Mouse (Mus musculus): Measurements from ENCODE around the gene Tspan4. TPM values are rescaled to one million over a fixed set of nuclear protein-coding genes. Genes with fewer than 3 reads are reported as not detected.

The Tspan4 gene
- total and polyA plus RNA-seq, 2 experiments, result 66.9 to 135 TPM

DNA sequence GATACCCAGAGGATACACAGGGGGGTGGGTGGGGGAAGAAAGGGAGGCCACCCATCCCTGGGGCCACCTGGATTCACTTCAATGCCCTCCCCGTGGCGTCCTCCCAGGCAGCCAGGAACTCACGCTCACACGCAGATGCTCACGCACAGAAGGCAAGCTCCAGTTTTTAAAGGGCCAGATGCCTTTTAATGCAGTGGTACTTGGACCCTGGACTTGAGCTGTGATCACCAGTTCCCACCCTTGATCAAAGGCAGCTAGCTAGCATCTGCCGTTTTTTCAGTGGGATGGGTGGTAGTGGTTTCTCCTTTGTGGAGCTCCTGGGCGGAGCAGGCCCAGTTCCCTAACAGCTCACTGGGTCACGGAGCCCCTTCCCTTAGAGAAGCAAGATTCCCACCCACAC lies 40.6 kb upstream of the Tspan4 start:
- Histone ChIP-seq H3K4me1 (ENCODE audit: control insufficient read depth, insufficient read depth, low read length) (peaks cover 24% of the 10 kb centered on the region), H3K27me3 (ENCODE audit: control insufficient read depth, insufficient read depth, low read length) (no peaks in the 10 kb centered on the region), H3K79me2 (ENCODE audit: control insufficient read depth, insufficient read depth, low read length) (no peaks in the 10 kb centered on the region; the same call in 1 of the 2 replicates), H3K4me3 (ENCODE audit: insufficient read depth, low read depth, low read length) (peak overlapping the region; percentile 48), H3K27ac (replicated peaks; ENCODE audit: insufficient read depth, low read depth, low read length) (peak overlapping the region; percentile 95), H3K9ac (ENCODE audit: low read depth, low read length) (peak overlapping the region; percentile 63), H3K36me3 (ENCODE audit: control insufficient read depth, insufficient read depth, low read length) (peaks cover 9% of the 10 kb centered on the region; the same call in 1 of the 2 replicates)
- WGBS, result 12% methylated on average over 8 of the region's 8 CpGs
- TF ChIP-seq CTCF (IDR thresholded peaks at IDR 0.05; ENCODE audit: low read depth, low read length) (no peak), POLR2A (IDR thresholded peaks at IDR 0.05; ENCODE audit: extremely low read depth, insufficient read depth, low read length) (no peak)
- DNase-seq (ENCODE audit: extremely low read depth, low read depth, low spot score), result peak; percentile 83

DNA sequence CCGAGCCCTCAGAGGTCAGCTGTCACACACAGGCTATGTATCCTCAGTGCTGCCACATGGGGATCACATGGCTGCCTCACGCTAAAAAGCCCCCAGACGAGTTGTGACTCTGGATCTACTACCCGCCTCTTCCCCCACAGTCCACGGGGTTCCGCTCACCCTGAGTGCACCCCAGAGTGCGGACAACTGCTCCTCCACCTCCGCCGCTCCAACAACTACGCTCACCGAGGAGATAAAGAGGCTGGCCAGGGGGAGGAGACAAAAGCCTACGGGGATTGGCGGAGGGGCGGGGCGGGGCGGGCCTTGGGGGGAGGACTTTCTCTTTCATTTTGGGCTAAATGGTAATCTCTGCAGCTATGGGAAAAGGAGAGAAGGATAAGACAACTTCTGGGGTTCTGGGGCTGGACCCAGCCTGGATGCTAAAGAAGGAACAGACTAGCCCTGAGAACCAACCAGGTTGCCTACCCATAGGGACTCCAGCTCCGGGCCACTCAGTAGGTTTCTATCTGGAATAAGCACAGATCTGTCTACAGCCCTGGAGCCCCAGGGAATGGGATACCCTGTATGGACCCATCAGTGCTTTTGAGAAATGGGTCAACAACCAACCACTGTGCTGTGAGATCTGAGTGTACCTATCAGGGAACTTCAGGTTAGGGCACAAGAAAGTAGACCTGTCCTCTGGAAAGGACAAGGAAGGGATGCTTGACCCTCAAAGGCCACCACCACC lies 39.7 kb upstream of the Tspan4 start:
- H3K27me3 ChIP-seq (ENCODE audit: control insufficient read depth, insufficient read depth, low read length), result no peaks in the 10 kb centered on the region
- H3K4me1 ChIP-seq (ENCODE audit: control insufficient read depth, insufficient read depth, low read length), result peaks cover 24% of the 10 kb centered on the region
- H3K36me3 ChIP-seq (ENCODE audit: control insufficient read depth, insufficient read depth, low read length), result peaks cover 9% of the 10 kb centered on the region; the same call in 1 of the 2 replicates
- peak; percentile 75 for DNase-seq (ENCODE audit: extremely low read depth, low read depth, low spot score)
- H3K27ac ChIP-seq (replicated peaks; ENCODE audit: insufficient read depth, low read depth, low read length), result peak overlapping the region; percentile 95
- no peaks in the 10 kb centered on the region; the same call in 1 of the 2 replicates for H3K79me2 ChIP-seq (ENCODE audit: control insufficient read depth, insufficient read depth, low read length)
- TF ChIP-seq CTCF (IDR thresholded peaks at IDR 0.05; ENCODE audit: low read depth, low read length), result no peak
- peak; percentile 99 for TF ChIP-seq POLR2A (IDR thresholded peaks at IDR 0.05; ENCODE audit: extremely low read depth, insufficient read depth, low read length)
- peak overlapping the region; percentile 63 for H3K9ac ChIP-seq (ENCODE audit: low read depth, low read length)
- H3K4me3 ChIP-seq (ENCODE audit: insufficient read depth, low read depth, low read length), result peak overlapping the region; percentile 48
- 1% methylated on average over 17 of the region's 17 CpGs for WGBS

DNA sequence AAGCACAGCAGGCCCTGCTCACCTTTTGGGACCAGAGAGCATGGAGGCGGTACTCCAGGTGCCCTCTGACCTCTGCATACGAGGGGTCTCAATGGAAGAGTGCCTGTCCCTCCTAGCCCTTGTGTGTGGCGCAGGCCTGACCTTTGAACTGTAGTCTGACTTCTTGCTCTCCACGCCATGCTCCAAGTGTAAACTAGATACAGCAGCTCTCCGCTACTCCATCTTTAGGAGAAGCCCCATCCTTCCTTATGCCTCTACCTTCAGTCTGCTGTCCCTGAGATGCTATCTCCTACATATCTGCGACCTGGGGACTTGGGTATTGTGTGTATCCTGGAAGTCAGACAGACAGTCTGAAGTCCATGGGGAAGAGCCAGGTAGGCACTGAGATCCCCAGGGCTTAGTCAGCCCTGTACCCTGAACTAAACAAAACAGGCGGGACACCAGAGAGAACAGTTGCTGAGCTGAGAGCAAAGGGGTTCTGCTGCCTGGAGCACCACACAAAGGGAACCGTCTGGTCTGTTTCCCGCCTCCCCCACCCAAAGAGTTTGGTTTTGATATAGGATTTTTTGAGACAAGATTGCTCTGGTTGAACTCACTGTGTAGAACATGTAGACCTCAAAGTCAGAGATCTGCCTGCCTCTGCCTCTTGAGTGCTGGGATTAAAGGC lies 39.1 kb upstream of the Tspan4 start:
- peak overlapping the region; percentile 92 for H3K9ac ChIP-seq (ENCODE audit: low read depth, low read length)
- 26% methylated on average over 9 of the region's 9 CpGs for WGBS
- peak overlapping the region; percentile 93 for H3K27ac ChIP-seq (replicated peaks; ENCODE audit: insufficient read depth, low read depth, low read length)
- peak overlapping the region; percentile 43 for H3K4me3 ChIP-seq (ENCODE audit: insufficient read depth, low read depth, low read length)
- no peaks in the 10 kb centered on the region; the same call in 1 of the 2 replicates for H3K79me2 ChIP-seq (ENCODE audit: control insufficient read depth, insufficient read depth, low read length)
- H3K27me3 ChIP-seq (ENCODE audit: control insufficient read depth, insufficient read depth, low read length), result no peaks in the 10 kb centered on the region
- peak; percentile 83 for DNase-seq (ENCODE audit: extremely low read depth, low read depth, low spot score)
- H3K4me1 ChIP-seq (ENCODE audit: control insufficient read depth, insufficient read depth, low read length), result peaks cover 29% of the 10 kb centered on the region
- TF ChIP-seq POLR2A (IDR thresholded peaks at IDR 0.05; ENCODE audit: extremely low read depth, insufficient read depth, low read length) (0 out of 2 replicates have a peak, but pooled peaks have one; percentile 26), CTCF (IDR thresholded peaks at IDR 0.05; ENCODE audit: low read depth, low read length) (no peak)
- peaks cover 7% of the 10 kb centered on the region; the same call in 1 of the 2 replicates for H3K36me3 ChIP-seq (ENCODE audit: control insufficient read depth, insufficient read depth, low read length)

DNA sequence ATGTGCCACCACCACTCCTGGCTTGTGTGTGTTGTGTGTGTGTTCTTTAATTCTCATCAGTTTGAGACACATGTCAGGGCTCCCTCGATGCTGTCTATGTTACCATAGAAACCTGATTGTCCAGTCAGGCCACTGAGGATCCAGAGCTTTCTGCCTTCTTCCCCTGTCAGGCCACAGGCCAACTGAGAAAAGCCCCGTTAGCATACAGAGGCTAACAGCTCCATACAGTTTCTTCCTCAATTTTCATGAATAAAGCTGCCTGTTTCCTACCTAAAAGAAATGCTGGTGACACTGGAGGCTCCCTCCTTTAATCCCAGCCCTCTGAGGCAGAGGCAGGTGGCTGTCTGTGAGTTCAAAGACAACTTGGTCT lies 38.5 kb upstream of the Tspan4 start:
- peaks cover 4% of the 10 kb centered on the region; the same call in 1 of the 2 replicates for H3K36me3 ChIP-seq (ENCODE audit: control insufficient read depth, insufficient read depth, low read length)
- 16% methylated on average over 2 of the region's 2 CpGs for WGBS
- peaks cover 29% of the 10 kb centered on the region for H3K4me1 ChIP-seq (ENCODE audit: control insufficient read depth, insufficient read depth, low read length)
- H3K27me3 ChIP-seq (ENCODE audit: control insufficient read depth, insufficient read depth, low read length), result no peaks in the 10 kb centered on the region
- peak overlapping the region; percentile 78 for H3K4me3 ChIP-seq (ENCODE audit: insufficient read depth, low read depth, low read length)
- no peak for DNase-seq (ENCODE audit: extremely low read depth, low read depth, low spot score)
- no peaks in the 10 kb centered on the region; the same call in 1 of the 2 replicates for H3K79me2 ChIP-seq (ENCODE audit: control insufficient read depth, insufficient read depth, low read length)
- no peak for TF ChIP-seq CTCF (IDR thresholded peaks at IDR 0.05; ENCODE audit: low read depth, low read length)
- no peak for TF ChIP-seq POLR2A (IDR thresholded peaks at IDR 0.05; ENCODE audit: extremely low read depth, insufficient read depth, low read length)
- peak overlapping the region; percentile 92 for H3K9ac ChIP-seq (ENCODE audit: low read depth, low read length)
- peak overlapping the region; percentile 93 for H3K27ac ChIP-seq (replicated peaks; ENCODE audit: insufficient read depth, low read depth, low read length)

DNA sequence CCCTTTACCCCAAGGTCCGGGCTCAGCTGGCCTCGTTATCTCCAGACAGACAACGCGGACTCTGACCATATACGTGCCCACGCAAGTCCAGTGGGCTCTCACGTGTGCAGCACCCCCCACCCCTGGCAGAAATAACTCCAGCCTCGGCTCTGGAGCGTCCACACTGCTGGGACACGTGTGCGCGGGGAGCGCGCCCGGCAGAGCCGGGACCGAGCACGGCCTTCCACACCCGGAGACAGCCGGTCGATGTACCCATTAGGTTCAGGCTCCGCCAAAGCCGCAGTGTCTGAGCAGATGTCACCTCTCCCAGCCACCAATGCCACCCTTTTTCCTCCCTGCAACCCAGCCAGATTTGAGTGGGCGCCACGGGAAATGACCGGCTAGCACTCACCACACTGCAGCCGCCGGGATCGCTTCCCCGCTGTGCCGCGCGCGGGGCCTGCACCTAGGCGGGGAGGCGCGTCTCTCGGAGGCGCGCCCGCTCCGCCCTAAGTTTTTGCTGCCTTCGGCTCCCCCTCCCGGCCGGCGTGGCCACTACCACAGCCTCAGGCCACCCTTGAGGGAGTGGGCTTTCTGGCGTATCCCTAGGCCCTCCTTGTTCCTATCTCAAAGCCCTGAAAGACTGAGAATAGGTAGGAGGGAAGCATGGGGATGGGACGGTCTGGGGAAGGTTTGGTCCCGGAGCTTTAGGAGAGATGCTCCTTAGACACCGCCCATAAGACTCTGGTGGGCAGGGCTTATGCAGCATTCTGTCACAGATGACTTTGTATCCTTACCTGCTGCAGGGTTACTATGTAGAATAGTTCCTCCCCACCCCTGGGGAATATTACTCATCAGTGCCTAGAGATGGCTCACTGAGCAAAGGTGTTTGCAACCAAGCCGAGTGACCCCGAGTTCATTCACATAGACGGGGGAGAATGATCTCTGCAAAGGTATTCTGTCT lies 37.6 kb upstream of the Tspan4 start, which contains the start of gene Slc25a22:
Gene Slc25a22, minus strand, starts transcription at position 715 of the 943 bp plus-strand sequence.
- H3K27ac ChIP-seq (replicated peaks; ENCODE audit: insufficient read depth, low read depth, low read length), result peak within 1 kb of the TSS; percentile 93
- DNase-seq (ENCODE audit: extremely low read depth, low read depth, low spot score), result peak; percentile 87
- H3K79me2 ChIP-seq (ENCODE audit: control insufficient read depth, insufficient read depth, low read length), result no peaks in the 10 kb centered on the region; the same call in 1 of the 2 replicates
- H3K4me3 ChIP-seq (ENCODE audit: insufficient read depth, low read depth, low read length), result peak within 1 kb of the TSS; percentile 78
- peak within 1 kb of the TSS; percentile 92 for H3K9ac ChIP-seq (ENCODE audit: low read depth, low read length)
- H3K36me3 ChIP-seq (ENCODE audit: control insufficient read depth, insufficient read depth, low read length), result no peaks in the 10 kb centered on the region
- peaks cover 20% of the 10 kb centered on the region for H3K4me1 ChIP-seq (ENCODE audit: control insufficient read depth, insufficient read depth, low read length)
- no peaks in the 10 kb centered on the region for H3K27me3 ChIP-seq (ENCODE audit: control insufficient read depth, insufficient read depth, low read length)
- 5% methylated on average over 53 of the region's 53 CpGs for WGBS
- peak; percentile 69 for TF ChIP-seq POLR2A (IDR thresholded peaks at IDR 0.05; ENCODE audit: extremely low read depth, insufficient read depth, low read length)
- peak; percentile 82 for TF ChIP-seq CTCF (IDR thresholded peaks at IDR 0.05; ENCODE audit: low read depth, low read length)

Measured in liver, adult 2 months (tissue).